Mouse (Mus musculus) brain, embryonic 14.5 days (tissue): ENCODE measurements around the gene Zbtb44.

ENCODE experiments used
- CTCF ChIP-seq: fragments of 200-500 bp; IDR thresholded peaks from 2 replicates; pipeline ENCODE4 v1.5.1; 2012; ENCODE audit warnings: inconsistent platforms, mild to moderate bottlenecking, moderate library complexity, borderline replicate concordance; ENCODE audit not compliant: insufficient read depth, insufficient read length; ENCODE audit errors: extremely low read depth
- POLR2A ChIP-seq: fragments of 200-500 bp; IDR thresholded peaks from 2 replicates; pipeline ENCODE4 v1.6.1; 2012; ENCODE audit warnings: mild to moderate bottlenecking, inconsistent platforms, borderline replicate concordance; ENCODE audit not compliant: poor library complexity, insufficient read depth, insufficient read length, severe bottlenecking; ENCODE audit errors: extremely low read depth

GRCm38 (mm10) chr9:31117088-31117487 is 86.6 kb downstream of the Zbtb44 start:
- no peak for TF ChIP-seq CTCF
- TF ChIP-seq POLR2A: no peak
